ENCODE assay signal across 8 mouse cellular contexts in the genomic region with DNA sequence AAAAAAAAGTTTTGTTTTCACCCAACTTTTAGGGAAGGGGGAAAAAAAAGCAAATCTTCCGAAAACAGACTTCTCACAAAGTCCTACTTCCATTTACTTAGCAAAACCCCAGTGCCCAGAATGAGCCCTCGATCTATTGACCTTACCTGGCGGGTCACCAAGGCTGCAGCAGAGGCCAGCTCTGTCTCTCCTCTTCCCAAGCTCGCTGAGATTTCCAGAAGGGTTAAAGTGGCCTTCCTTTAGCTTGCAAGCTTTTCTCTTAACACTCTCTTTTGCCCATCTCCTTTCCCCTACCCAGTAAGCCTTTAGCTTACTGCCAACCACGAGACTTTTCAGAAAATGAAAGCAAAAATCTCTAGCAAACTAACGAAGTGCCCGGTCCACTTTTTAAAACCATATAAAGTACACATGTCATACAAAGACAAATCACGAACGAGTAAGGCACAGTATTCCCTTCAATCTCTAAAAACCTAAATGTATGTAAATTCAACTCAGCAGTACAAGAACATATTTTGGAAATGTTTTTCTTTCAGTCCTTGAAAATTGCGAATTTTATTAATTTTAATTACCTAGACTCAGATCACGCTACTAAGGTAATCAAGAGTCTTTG. TPM values are rescaled to one million over a fixed set of nuclear protein-coding genes. Genes with fewer than 3 reads are reported as not detected.
A peak's percentile ranks its signal among the peaks of the same experiment; 100 is the strongest.
DNase-seq lines count a peak whose midpoint lies in the region; ATAC-seq and TF ChIP-seq lines count a peak whose summit lies in the region.

No protein-coding gene starts in this region.

- ATAC-seq in hindbrain, embryonic 16.5 days, result no peak
- no peak for ATAC-seq in liver, embryonic 15.5 days (ENCODE audit: insufficient read depth)
- no peak for ATAC-seq in stomach, postnatal 0 days (ENCODE audit: low FRiP score, low TSS enrichment)

- peaks cover 23% of the 10 kb centered on the region for H3K4me1 ChIP-seq in hindbrain, embryonic 16.5 days (ENCODE audit: control insufficient read depth, insufficient read depth, low read depth, low read length)
- peaks cover 27% of the 10 kb centered on the region for H3K4me1 ChIP-seq in liver, embryonic 15.5 days (replicated peaks)
- H3K4me1 ChIP-seq in stomach, postnatal 0 days (replicated peaks; ENCODE audit: control insufficient read depth, insufficient read depth), result no peaks in the 10 kb centered on the region

- no peaks in the 10 kb centered on the region for H3K36me3 ChIP-seq in hindbrain, embryonic 16.5 days (ENCODE audit: control insufficient read depth, insufficient read depth, low read length)
- H3K36me3 ChIP-seq in liver, embryonic 15.5 days (replicated peaks), result no peaks in the 10 kb centered on the region
- H3K36me3 ChIP-seq in stomach, postnatal 0 days (ENCODE audit: control insufficient read depth, insufficient read depth, low read length), result no peaks in the 10 kb centered on the region

- TF ChIP-seq EP300 in stomach, postnatal 0 days (optimal IDR thresholded peaks at IDR 0.05), result no peak

- no peak for TF ChIP-seq CTCF in layer of hippocampus, adult 2 months (conservative IDR thresholded peaks at IDR 0.05)
- no peak for TF ChIP-seq CTCF in stomach, postnatal 0 days (IDR thresholded peaks at IDR 0.05; ENCODE audit: low read depth)

- peak overlapping the region; percentile 85 for H3K4me2 ChIP-seq in hindbrain, embryonic 16.5 days (ENCODE audit: low read length)
- H3K4me2 ChIP-seq in liver, embryonic 15.5 days, result peak overlapping the region; percentile 86
- H3K4me2 ChIP-seq in stomach, postnatal 0 days (replicated peaks; ENCODE audit: low read depth), result peak overlapping the region; percentile 74

- H3K4me3 ChIP-seq in layer of hippocampus, adult 2 months, result peak overlapping the region; percentile 68
- H3K4me3 ChIP-seq in hindbrain, embryonic 16.5 days (ENCODE audit: low read length), result peak overlapping the region; percentile 88
- peak overlapping the region; percentile 77 for H3K4me3 ChIP-seq in liver, embryonic 15.5 days (replicated peaks)
- H3K4me3 ChIP-seq in stomach, postnatal 0 days (ENCODE audit: low read depth, low read length), result peak overlapping the region; percentile 81

- H3K27ac ChIP-seq in layer of hippocampus, adult 2 months, result peak overlapping the region; percentile 94
- peak overlapping the region; percentile 92; the same call in 1 of the 2 replicates for H3K27ac ChIP-seq in hindbrain, embryonic 16.5 days (ENCODE audit: low read depth, low read length)
- H3K27ac ChIP-seq in liver, embryonic 15.5 days (replicated peaks), result peak overlapping the region; percentile 99
- peak overlapping the region; percentile 98 for H3K27ac ChIP-seq in stomach, postnatal 0 days (replicated peaks)

- WGBS in hindbrain, embryonic 16.5 days, result 11% methylated on average over 11 of the region's 11 CpGs
- 11% methylated on average over 11 of the region's 11 CpGs for WGBS in liver, embryonic 15.5 days (ENCODE audit: insufficient replicate concordance)
- 4% methylated on average over 11 of the region's 11 CpGs for WGBS in stomach, postnatal 0 days

- H3K9me3 ChIP-seq in hindbrain, embryonic 16.5 days (ENCODE audit: control insufficient read depth, low read length), result no peaks in the 10 kb centered on the region
- H3K9me3 ChIP-seq in liver, embryonic 15.5 days (replicated peaks), result no peaks in the 10 kb centered on the region
- H3K9me3 ChIP-seq in stomach, postnatal 0 days (ENCODE audit: control insufficient read depth, low read length), result no peaks in the 10 kb centered on the region

- DNase-seq in layer of hippocampus, adult 2 months (ENCODE audit: low spot score in 2 of 2), result no peak
- no peak for DNase-seq in layer of hippocampus, adult 9-10 months (ENCODE audit: low spot score)
- peak; percentile 52 for DNase-seq in cerebellum, adult 9-11 months
- DNase-seq in stomach, postnatal 0 days (ENCODE audit: low spot score), result no peak
- no peak for DNase-seq in urinary bladder, postnatal 4 days (ENCODE audit: low spot score in 2 of 2)
- DNase-seq in ovary, adult 18-20 months (ENCODE audit: low spot score), result no peak

- H3K9ac ChIP-seq in hindbrain, embryonic 16.5 days (ENCODE audit: low read depth, low read length), result peak overlapping the region; percentile 87
- peak overlapping the region; percentile 82 for H3K9ac ChIP-seq in liver, embryonic 15.5 days
- peak overlapping the region; percentile 87 for H3K9ac ChIP-seq in stomach, postnatal 0 days (ENCODE audit: low read length)

- no peaks in the 10 kb centered on the region for H3K27me3 ChIP-seq in hindbrain, embryonic 16.5 days (replicated peaks; ENCODE audit: control insufficient read depth, insufficient read depth, low read length)
- H3K27me3 ChIP-seq in liver, embryonic 15.5 days, result no peaks in the 10 kb centered on the region
- no peaks in the 10 kb centered on the region for H3K27me3 ChIP-seq in stomach, postnatal 0 days (ENCODE audit: control insufficient read depth, insufficient read depth, low read length)

RNA-seq across cellular contexts. Expression of gene Zbtb5, which starts 1.3 kb away (rescaled TPM):
- 10 to 100 TPM in 1 of 2 experiments, 1 to 10 TPM in 1; 9.3 to 10.1 TPM for total RNA-seq in layer of hippocampus, adult 2 months (2021)
- polyA plus RNA-seq in hindbrain, embryonic 16.5 days (2015; fragmentation: Nextera tagmentation; extraction: Ambion mirVana), result 36.8 and 39.3 TPM in 2 replicates
- polyA plus RNA-seq in liver, embryonic 15.5 days (2015; fragmentation: Nextera tagmentation; extraction: Ambion mirVana), result 5.8 and 5.9 TPM in 2 replicates
- polyA plus RNA-seq in stomach, postnatal 0 days (2015; fragmentation: Nextera tagmentation; extraction: Ambion mirVana), result 9.0 and 9.7 TPM in 2 replicates

RNA-seq across cellular contexts. Expression of gene Polr1e, which starts 7.5 kb away (rescaled TPM):
- total RNA-seq in layer of hippocampus, adult 2 months (2021), result 10 to 100 TPM; 11.3 to 12.8 TPM
- polyA plus RNA-seq in hindbrain, embryonic 16.5 days (2015; fragmentation: Nextera tagmentation; extraction: Ambion mirVana), result 26.8 and 31.5 TPM in 2 replicates
- 14.7 and 15.6 TPM in 2 replicates for polyA plus RNA-seq in liver, embryonic 15.5 days (2015; fragmentation: Nextera tagmentation; extraction: Ambion mirVana)
- polyA plus RNA-seq in stomach, postnatal 0 days (2015; fragmentation: Nextera tagmentation; extraction: Ambion mirVana), result 18.3 and 19.9 TPM in 2 replicates

RNA-seq across cellular contexts. Expression of gene Grhpr, which starts 29.7 kb away (rescaled TPM):
- total RNA-seq in layer of hippocampus, adult 2 months (2021), result 10 to 100 TPM; 26.2 to 29.2 TPM
- 33.5 and 33.7 TPM in 2 replicates for polyA plus RNA-seq in hindbrain, embryonic 16.5 days (2015; fragmentation: Nextera tagmentation; extraction: Ambion mirVana)
- 125 and 146 TPM in 2 replicates for polyA plus RNA-seq in liver, embryonic 15.5 days (2015; fragmentation: Nextera tagmentation; extraction: Ambion mirVana)
- 55.9 and 57.3 TPM in 2 replicates for polyA plus RNA-seq in stomach, postnatal 0 days (2015; fragmentation: Nextera tagmentation; extraction: Ambion mirVana)
